Mouse (Mus musculus): Measurements from ENCODE around the gene Il17rd. TPM values are rescaled to one million over a fixed set of nuclear protein-coding genes. Genes with fewer than 3 reads are reported as not detected.

Gene Il17rd
- polyA plus RNA-seq, 1 experiment from 2014 or later = 0.17 TPM

- H3K4me1 ChIP-seq (replicated peaks) = peaks cover 7% of the 10 kb centered on the region; the same call in 1 of the 2 replicates
- H3K9me3 ChIP-seq (replicated peaks) = no peaks in the 10 kb centered on the region
- H3K36me3 ChIP-seq = no peaks in the 10 kb centered on the region
- H3K4me3 ChIP-seq (replicated peaks) = no peak overlapping the region
- H3K27ac ChIP-seq = no peak overlapping the region
- ATAC-seq (ENCODE audit: low read depth) (no peak), DNase-seq (no peak)
- 58% methylated on average over 3 of the region's 3 CpGs for WGBS (ENCODE audit: insufficient replicate concordance)
- no peak overlapping the region for H3K4me2 ChIP-seq
- no peaks in the 10 kb centered on the region for H3K27me3 ChIP-seq
- no peak overlapping the region for H3K9ac ChIP-seq
Observed at GRCm38 (mm10) chr14:27070128-27070527, 31.4 kb downstream of the Il17rd start.

DNA sequence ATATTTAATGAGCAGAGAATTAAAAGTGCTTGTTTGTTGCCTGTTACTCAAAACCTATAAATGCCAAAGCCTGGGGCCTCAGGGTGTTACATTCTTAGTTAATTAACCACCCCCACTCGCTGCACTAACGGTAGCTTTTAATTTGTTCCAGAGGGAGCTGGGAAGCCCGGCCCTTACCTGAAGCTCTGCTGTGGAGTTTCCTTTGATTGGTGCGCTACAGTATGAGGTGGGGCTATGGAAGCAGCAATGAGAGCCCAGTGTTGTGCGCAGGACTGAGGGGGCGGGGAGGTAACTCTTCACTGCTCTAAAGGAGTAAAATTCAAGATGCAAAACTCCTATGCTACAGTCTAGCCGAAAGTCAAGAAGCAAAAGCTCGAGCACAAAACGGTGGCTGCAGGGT lies 32.0 kb downstream of the Il17rd start:
- no peak overlapping the region for H3K4me2 ChIP-seq
- 35% methylated on average over 9 of the region's 9 CpGs for WGBS (ENCODE audit: insufficient replicate concordance)
- ATAC-seq (ENCODE audit: low read depth) (no peak), DNase-seq (no peak)
- no peak overlapping the region for H3K27ac ChIP-seq
- H3K9me3 ChIP-seq (replicated peaks) = no peaks in the 10 kb centered on the region
- H3K4me1 ChIP-seq (replicated peaks) = peaks cover 7% of the 10 kb centered on the region; the same call in 1 of the 2 replicates
- no peaks in the 10 kb centered on the region for H3K36me3 ChIP-seq
- no peak overlapping the region for H3K9ac ChIP-seq
- no peak overlapping the region for H3K4me3 ChIP-seq (replicated peaks)
- H3K27me3 ChIP-seq = no peaks in the 10 kb centered on the region

DNA sequence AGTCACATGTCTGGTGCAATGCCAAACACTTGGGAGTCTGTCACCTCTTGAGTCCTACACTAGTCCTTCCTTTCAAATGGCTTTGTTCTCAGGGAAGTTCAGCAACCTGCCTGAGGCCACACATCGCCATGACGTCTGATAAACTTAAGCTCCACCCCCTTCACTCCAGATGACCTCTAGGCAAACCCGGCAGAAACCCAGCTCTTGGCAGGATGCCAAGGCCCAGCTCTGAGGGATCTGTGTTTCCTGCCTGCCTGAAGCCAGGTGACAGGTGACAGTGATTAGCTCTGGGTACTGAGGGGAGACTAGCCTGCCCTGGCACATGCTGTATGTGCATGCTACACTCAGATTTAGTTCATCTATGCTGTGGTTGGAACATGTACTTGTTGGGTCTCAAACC lies 33.2 kb downstream of the Il17rd start:
- H3K4me1 ChIP-seq (replicated peaks) = peaks cover 7% of the 10 kb centered on the region; the same call in 1 of the 2 replicates

DNA sequence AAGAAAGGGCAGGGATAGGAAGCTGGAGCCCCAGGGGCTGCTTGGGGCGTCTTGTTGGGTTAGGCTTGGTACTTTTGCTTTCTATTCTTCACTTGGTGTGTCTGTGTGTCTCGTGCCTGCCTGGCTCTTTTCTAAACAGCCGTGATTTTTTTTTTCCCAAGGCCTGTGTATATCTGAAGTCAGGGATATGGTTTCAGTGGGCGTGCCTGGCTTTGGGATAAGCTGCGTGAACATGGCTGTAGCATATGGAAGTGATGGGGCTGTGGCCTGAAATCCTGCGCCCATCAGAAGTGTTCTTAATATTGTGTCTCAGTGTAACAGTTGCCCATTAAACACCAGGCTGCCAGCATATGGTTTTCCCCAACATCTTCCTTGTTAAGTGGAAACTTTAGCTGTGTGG lies 36.3 kb downstream of the Il17rd start:
- Histone ChIP-seq H3K4me2 (no peak overlapping the region), H3K27ac (no peak overlapping the region), H3K27me3 (no peaks in the 10 kb centered on the region), H3K4me3 (replicated peaks) (no peak overlapping the region), H3K36me3 (no peaks in the 10 kb centered on the region), H3K9ac (no peak overlapping the region), H3K9me3 (replicated peaks) (no peaks in the 10 kb centered on the region), H3K4me1 (replicated peaks) (peaks cover 7% of the 10 kb centered on the region; the same call in 1 of the 2 replicates)
- ATAC-seq (ENCODE audit: low read depth) (no peak), DNase-seq (no peak)
- 55% methylated on average over 6 of the region's 6 CpGs for WGBS (ENCODE audit: insufficient replicate concordance)

More for the DNA sequence above, 33.2 kb downstream of the Il17rd start:
- no peak overlapping the region for H3K4me2 ChIP-seq
- peak; percentile 43; the same call in 1 of the 2 replicates for ATAC-seq (ENCODE audit: low read depth)
- H3K9ac ChIP-seq = no peak overlapping the region
- no peaks in the 10 kb centered on the region for H3K36me3 ChIP-seq
- H3K27ac ChIP-seq = no peak overlapping the region
- no peaks in the 10 kb centered on the region for H3K9me3 ChIP-seq (replicated peaks)
- H3K4me3 ChIP-seq (replicated peaks) = no peak overlapping the region
- H3K27me3 ChIP-seq = no peaks in the 10 kb centered on the region
- no peak for DNase-seq
- 8% methylated on average over 3 of the region's 3 CpGs for WGBS (ENCODE audit: insufficient replicate concordance)

DNA sequence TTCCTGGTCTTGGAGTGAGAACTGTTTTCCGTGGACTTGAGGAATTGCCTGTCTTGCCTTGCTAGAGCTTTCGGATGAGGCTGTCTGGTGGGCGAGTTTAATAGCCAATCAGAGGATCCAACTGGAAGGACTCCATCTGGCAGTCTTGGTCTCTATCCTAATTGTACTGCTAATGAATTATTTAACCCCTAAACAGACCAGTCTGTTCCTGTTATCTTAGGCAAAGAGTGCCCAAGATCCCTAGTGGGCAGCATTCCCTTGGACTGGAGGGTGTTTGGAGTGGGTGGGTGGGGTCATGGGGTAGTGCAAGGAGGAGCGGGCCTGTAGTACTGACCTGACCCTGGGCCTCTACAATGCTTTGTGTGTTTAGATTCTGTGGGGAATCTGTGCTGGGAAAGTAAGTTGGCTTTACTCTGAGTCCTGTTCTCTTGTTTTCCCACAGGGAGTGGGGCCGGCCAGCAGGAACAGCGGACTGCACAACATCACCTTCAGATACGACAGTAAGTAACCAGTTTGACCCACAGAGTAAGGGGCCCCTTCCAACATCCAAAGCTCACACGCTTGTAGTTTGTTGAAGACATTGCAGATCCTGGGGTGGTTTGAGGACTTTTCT lies 37.3 kb downstream of the Il17rd start:
- H3K9ac ChIP-seq = no peak overlapping the region
- H3K4me2 ChIP-seq = no peak overlapping the region
- H3K4me1 ChIP-seq (replicated peaks) = peaks cover 7% of the 10 kb centered on the region; the same call in 1 of the 2 replicates
- no peak overlapping the region for H3K4me3 ChIP-seq (replicated peaks)
- ATAC-seq (ENCODE audit: low read depth) = no peak
- H3K36me3 ChIP-seq = no peaks in the 10 kb centered on the region
- no peaks in the 10 kb centered on the region for H3K27me3 ChIP-seq
- 64% methylated on average over 8 of the region's 8 CpGs for WGBS (ENCODE audit: insufficient replicate concordance)
- DNase-seq = no peak
- H3K27ac ChIP-seq = no peak overlapping the region
- no peaks in the 10 kb centered on the region for H3K9me3 ChIP-seq (replicated peaks)

- no peak overlapping the region for H3K4me3 ChIP-seq (replicated peaks)
Observed at GRCm38 (mm10) chr14:27076522-27076920, 37.8 kb downstream of the Il17rd start.

GRCm38 (mm10) chr14:27081536-27082275 lies 43.0 kb downstream of the Il17rd start:
- no peak overlapping the region for H3K27ac ChIP-seq
- H3K9me3 ChIP-seq (replicated peaks) = no peaks in the 10 kb centered on the region
- no peaks in the 10 kb centered on the region for H3K36me3 ChIP-seq
- no peak overlapping the region for H3K4me2 ChIP-seq
- no peak overlapping the region for H3K4me3 ChIP-seq (replicated peaks)
- H3K9ac ChIP-seq = no peak overlapping the region
- no peaks in the 10 kb centered on the region for H3K27me3 ChIP-seq
- H3K4me1 ChIP-seq (replicated peaks) = no peaks in the 10 kb centered on the region
- WGBS (ENCODE audit: insufficient replicate concordance) = 59% methylated on average over 5 of the region's 5 CpGs
- ATAC-seq (ENCODE audit: low read depth) (no peak), DNase-seq (no peak)

More at GRCm38 (mm10) chr14:27076522-27076920, 37.8 kb downstream of the Il17rd start:
- 66% methylated on average over 2 of the region's 2 CpGs for WGBS (ENCODE audit: insufficient replicate concordance)
- Histone ChIP-seq H3K4me1 (replicated peaks) (peaks cover 7% of the 10 kb centered on the region; the same call in 1 of the 2 replicates), H3K27me3 (no peaks in the 10 kb centered on the region), H3K9ac (no peak overlapping the region), H3K4me2 (no peak overlapping the region), H3K27ac (no peak overlapping the region), H3K36me3 (no peaks in the 10 kb centered on the region), H3K9me3 (replicated peaks) (no peaks in the 10 kb centered on the region)
- no peak for DNase-seq
- ATAC-seq (ENCODE audit: low read depth) = no peak

DNA sequence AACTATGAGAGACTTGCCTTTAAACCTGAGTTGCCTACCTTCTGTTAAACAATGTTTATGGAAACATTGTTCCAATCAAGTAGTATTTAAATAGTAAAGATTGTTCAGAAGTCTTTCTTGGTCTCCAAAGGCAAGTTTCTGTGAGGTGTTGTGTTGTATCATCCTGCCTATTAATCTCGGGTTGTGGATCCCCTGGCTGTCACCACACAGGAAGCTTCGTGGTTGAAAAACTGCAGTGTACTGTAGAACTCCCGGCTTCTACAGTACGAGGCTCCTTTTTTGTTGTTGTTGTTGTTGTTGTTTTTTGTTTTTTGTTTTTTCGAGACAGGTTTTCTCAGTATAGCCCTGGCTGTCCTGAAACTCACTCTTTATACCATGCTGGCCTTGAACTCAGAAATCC lies 46.7 kb downstream of the Il17rd start:
- WGBS (ENCODE audit: insufficient replicate concordance) = 21% methylated on average over 5 of the region's 5 CpGs
- no peak overlapping the region for H3K9ac ChIP-seq
- no peaks in the 10 kb centered on the region for H3K4me1 ChIP-seq (replicated peaks)
- H3K27me3 ChIP-seq = no peaks in the 10 kb centered on the region
- no peak overlapping the region for H3K27ac ChIP-seq
- H3K36me3 ChIP-seq = no peaks in the 10 kb centered on the region
- H3K4me3 ChIP-seq (replicated peaks) = no peak overlapping the region
- ATAC-seq (ENCODE audit: low read depth) (no peak), DNase-seq (no peak)
- no peaks in the 10 kb centered on the region for H3K9me3 ChIP-seq (replicated peaks)
- H3K4me2 ChIP-seq = no peak overlapping the region

DNA sequence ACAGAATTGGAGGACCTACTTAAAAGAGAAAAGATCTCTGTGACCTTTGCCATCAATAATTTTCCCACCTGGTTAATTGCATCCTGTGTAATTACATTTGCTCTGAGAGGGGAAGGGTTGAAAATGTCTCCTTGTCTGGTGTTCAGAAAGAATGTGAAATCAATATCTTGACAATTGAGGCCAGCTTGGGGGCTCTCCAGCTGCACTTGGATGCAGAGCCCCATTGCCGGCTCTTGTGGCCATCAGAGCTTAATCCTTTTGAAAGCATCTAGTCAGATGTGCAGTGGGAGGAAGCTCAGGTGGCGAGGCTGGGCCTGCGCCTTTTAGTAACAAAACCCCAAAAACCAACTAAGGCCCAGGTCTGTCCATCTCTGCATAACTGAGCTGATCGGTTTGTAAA lies 47.3 kb downstream of the Il17rd start:
- no peaks in the 10 kb centered on the region for H3K36me3 ChIP-seq
- 65% methylated on average over 4 of the region's 4 CpGs for WGBS (ENCODE audit: insufficient replicate concordance)
- H3K9ac ChIP-seq = no peak overlapping the region
- H3K4me1 ChIP-seq (replicated peaks) = no peaks in the 10 kb centered on the region
- H3K27me3 ChIP-seq = no peaks in the 10 kb centered on the region
- DNase-seq = no peak
- H3K4me3 ChIP-seq (replicated peaks) = no peak overlapping the region
- no peaks in the 10 kb centered on the region for H3K9me3 ChIP-seq (replicated peaks)
- no peak for ATAC-seq (ENCODE audit: low read depth)
- H3K27ac ChIP-seq = no peak overlapping the region
- H3K4me2 ChIP-seq = no peak overlapping the region

DNA sequence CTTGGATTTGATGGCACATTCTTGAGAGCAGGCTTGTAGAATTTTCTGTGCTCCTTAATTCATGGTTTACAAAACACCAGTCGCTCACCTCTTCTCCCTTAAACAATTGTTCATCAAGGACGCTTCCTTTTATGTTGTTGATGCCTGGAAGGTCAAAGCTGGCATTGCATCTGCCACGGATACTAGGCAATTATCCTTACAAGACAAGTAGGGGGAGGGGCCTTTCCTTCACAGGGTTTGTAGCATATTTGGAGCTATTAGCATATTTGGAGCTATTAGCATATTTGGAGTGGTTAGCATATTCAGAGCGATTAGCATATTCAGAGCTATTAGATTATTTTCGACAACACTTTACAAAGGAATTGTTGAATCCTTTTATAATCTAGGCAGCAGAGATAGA lies 55.5 kb downstream of the Il17rd start:
- 64% methylated on average over 5 of the region's 5 CpGs for WGBS (ENCODE audit: insufficient replicate concordance)

GRCm38 (mm10) chr14:27096133-27096532 lies 57.4 kb downstream of the Il17rd start:
- 64% methylated on average over 9 of the region's 9 CpGs for WGBS (ENCODE audit: insufficient replicate concordance)
- no peak overlapping the region for H3K27ac ChIP-seq
- H3K27me3 ChIP-seq = no peaks in the 10 kb centered on the region
- no peak overlapping the region for H3K4me2 ChIP-seq
- no peak overlapping the region for H3K9ac ChIP-seq
- H3K36me3 ChIP-seq = no peaks in the 10 kb centered on the region
- ATAC-seq (ENCODE audit: low read depth) (no peak), DNase-seq (no peak)
- H3K4me3 ChIP-seq (replicated peaks) = no peak overlapping the region
- H3K9me3 ChIP-seq (replicated peaks) = no peaks in the 10 kb centered on the region
- no peaks in the 10 kb centered on the region for H3K4me1 ChIP-seq (replicated peaks)

More for the DNA sequence above, 55.5 kb downstream of the Il17rd start:
- H3K4me1 ChIP-seq (replicated peaks) = no peaks in the 10 kb centered on the region
- DNase-seq (no peak), ATAC-seq (ENCODE audit: low read depth) (no peak)
- H3K36me3 ChIP-seq = no peaks in the 10 kb centered on the region
- H3K4me3 ChIP-seq (replicated peaks) = no peak overlapping the region
- H3K4me2 ChIP-seq = no peak overlapping the region
- no peak overlapping the region for H3K9ac ChIP-seq
- no peaks in the 10 kb centered on the region for H3K27me3 ChIP-seq
- no peaks in the 10 kb centered on the region for H3K9me3 ChIP-seq (replicated peaks)
- no peak overlapping the region for H3K27ac ChIP-seq

GRCm38 (mm10) chr14:27096779-27097178 lies 58.0 kb downstream of the Il17rd start:
- ATAC-seq (ENCODE audit: low read depth) = no peak
- 17% methylated on average over 3 of the region's 3 CpGs for WGBS (ENCODE audit: insufficient replicate concordance)

More at GRCm38 (mm10) chr14:27096779-27097178, 58.0 kb downstream of the Il17rd start:
- Histone ChIP-seq H3K27ac (no peak overlapping the region), H3K4me3 (replicated peaks) (no peak overlapping the region), H3K9ac (no peak overlapping the region), H3K4me2 (no peak overlapping the region), H3K4me1 (replicated peaks) (no peaks in the 10 kb centered on the region), H3K36me3 (no peaks in the 10 kb centered on the region), H3K27me3 (no peaks in the 10 kb centered on the region), H3K9me3 (replicated peaks) (no peaks in the 10 kb centered on the region)
- no peak for DNase-seq

Data from liver, embryonic 13.5 days (tissue).